Mouse (Mus musculus): ENCODE measurements around the gene Cad.

Gene Cad

DNA sequence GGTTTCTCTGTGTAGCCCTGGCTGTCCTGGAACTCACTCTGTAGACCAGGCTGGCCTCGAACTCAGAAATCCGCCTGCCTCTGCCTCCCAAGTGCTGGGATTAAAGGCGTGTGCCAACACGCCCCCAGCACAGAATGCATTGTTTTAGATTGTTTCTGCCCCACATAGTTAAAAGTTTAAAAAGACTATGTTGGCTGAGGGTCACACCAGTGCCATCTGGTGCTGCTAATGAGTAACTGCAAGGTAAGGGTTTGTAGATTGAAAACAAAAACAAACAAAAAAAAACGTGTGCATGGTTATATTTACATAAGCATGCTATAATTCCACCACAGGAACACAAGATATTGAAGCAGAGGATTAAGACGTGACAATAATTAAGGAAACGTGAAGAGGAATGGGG is 56.2 kb downstream of the Cad start:
- DNase-seq (ENCODE audit: low read depth, low spot score) = peak; percentile 61
- no peaks in the 10 kb centered on the region for H3K27me3 ChIP-seq (ENCODE audit: control insufficient read depth, insufficient read depth, low read length, poor library complexity, severe bottlenecking)

GRCm38 (mm10) chr5:31116354-31116753 is 61.8 kb downstream of the Cad start, which contains the start of gene Trim54:
Gene Trim54 (plus strand): TSS chr5:31116712.
- no peaks in the 10 kb centered on the region for H3K27me3 ChIP-seq (ENCODE audit: control insufficient read depth, insufficient read depth, low read length, poor library complexity, severe bottlenecking)
- DNase-seq (ENCODE audit: low read depth, low spot score) = no peak
- H3K36me3 ChIP-seq (ENCODE audit: control insufficient read depth, insufficient read depth, low read length, poor library complexity, severe bottlenecking) = no peaks in the 10 kb centered on the region

More for the DNA sequence above, 56.2 kb downstream of the Cad start:
- H3K36me3 ChIP-seq (ENCODE audit: control insufficient read depth, insufficient read depth, low read length, poor library complexity, severe bottlenecking) = no peaks in the 10 kb centered on the region

DNA sequence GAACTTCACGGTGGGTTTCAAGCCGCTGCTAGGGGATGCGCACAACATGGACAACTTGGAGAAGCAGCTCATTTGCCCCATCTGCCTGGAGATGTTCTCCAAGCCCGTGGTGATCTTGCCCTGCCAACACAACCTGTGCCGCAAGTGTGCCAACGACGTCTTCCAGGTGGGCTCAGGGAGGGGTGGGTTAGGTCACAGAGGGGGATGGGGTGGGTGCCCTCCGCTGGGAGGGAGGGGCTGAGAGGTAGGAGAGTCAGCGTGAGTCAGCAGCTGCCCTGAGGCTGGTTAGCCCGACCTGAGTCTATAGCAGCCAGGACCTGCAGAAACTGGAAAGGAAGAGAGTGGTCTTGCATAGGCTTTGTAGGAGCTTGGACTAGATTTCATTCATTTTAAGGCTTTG is 62.3 kb downstream of the Cad start:
- no peaks in the 10 kb centered on the region for H3K36me3 ChIP-seq (ENCODE audit: control insufficient read depth, insufficient read depth, low read length, poor library complexity, severe bottlenecking)
- no peak for DNase-seq (ENCODE audit: low read depth, low spot score)

DNA sequence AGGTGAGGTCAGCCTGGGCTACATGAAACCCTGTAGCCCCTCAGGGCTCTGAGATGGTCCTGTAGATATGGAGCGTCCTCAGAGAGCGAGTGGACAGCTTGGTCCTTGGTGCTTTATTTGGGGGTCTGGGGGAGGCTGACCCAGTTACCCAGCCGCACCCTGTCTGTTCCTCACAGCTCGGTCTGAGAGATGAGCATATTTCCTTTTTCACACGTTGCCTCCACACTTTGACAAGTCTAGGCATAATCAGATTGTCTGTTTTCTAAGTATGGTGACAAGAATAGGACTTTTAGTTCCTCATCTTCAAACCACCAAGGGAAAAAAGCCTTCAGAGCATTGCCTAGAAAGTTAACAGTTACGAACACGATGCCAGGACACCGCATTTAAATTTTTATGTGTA is 66.5 kb downstream of the Cad start:
- Histone ChIP-seq H3K36me3 (ENCODE audit: control insufficient read depth, insufficient read depth, low read length, poor library complexity, severe bottlenecking) (no peaks in the 10 kb centered on the region), H3K27me3 (ENCODE audit: control insufficient read depth, insufficient read depth, low read length, poor library complexity, severe bottlenecking) (no peaks in the 10 kb centered on the region)
- peak; percentile 16 for DNase-seq (ENCODE audit: low read depth, low spot score)

More for the DNA sequence above, 62.3 kb downstream of the Cad start:
- no peaks in the 10 kb centered on the region for H3K27me3 ChIP-seq (ENCODE audit: control insufficient read depth, insufficient read depth, low read length, poor library complexity, severe bottlenecking)

DNA sequence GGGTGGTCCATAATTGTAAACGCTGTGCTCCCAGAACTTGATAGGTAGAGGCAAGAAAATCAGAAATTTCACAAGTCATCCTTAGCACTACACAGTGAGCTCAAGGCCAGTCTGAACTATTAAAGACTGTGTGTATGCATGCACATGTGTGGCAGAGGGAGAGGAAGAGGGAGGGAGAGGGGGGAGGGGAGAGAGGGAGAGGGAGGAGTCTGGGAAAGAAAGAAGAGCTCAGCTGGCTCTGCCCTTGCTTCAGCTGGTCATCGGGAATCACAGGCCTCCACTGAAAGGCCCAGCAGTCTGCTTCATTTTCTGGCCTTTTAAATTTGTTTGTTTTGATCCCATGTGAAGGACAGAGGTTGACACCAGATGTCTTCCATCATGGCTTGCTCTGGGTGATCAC is 68.9 kb downstream of the Cad start:
- H3K27me3 ChIP-seq (ENCODE audit: control insufficient read depth, insufficient read depth, low read length, poor library complexity, severe bottlenecking) = no peaks in the 10 kb centered on the region
- DNase-seq (ENCODE audit: low read depth, low spot score) = no peak

GRCm38 (mm10) chr5:31126050-31126449 is 71.5 kb downstream of the Cad start:
- DNase-seq (ENCODE audit: low read depth, low spot score) = no peak
- Histone ChIP-seq H3K36me3 (ENCODE audit: control insufficient read depth, insufficient read depth, low read length, poor library complexity, severe bottlenecking) (no peaks in the 10 kb centered on the region), H3K27me3 (ENCODE audit: control insufficient read depth, insufficient read depth, low read length, poor library complexity, severe bottlenecking) (no peaks in the 10 kb centered on the region)

More for the DNA sequence above, 68.9 kb downstream of the Cad start:
- H3K36me3 ChIP-seq (ENCODE audit: control insufficient read depth, insufficient read depth, low read length, poor library complexity, severe bottlenecking) = no peaks in the 10 kb centered on the region

Data from splenic B cell, adult 2 months (primary cell).